Mouse (Mus musculus): Measurements from ENCODE around the gene Micall2. TPM values are rescaled to one million over a fixed set of nuclear protein-coding genes. Genes with fewer than 3 reads are reported as not detected.
"Not testable (repeated sequence)": the region's sequence is repeated elsewhere in the genome, so short reads cannot be mapped to it uniquely, and the experiment has no call there.

Gene Micall2
- polyA plus RNA-seq, 1 experiment from 2014 or later, result 3.4 TPM

GRCm38 (mm10) chr5:139695876-139696275, 40.3 kb downstream of the Micall2 start:
- DNase-seq (ENCODE audit: low spot score); H3K9ac ChIP-seq (ENCODE audit: low read length); ATAC-seq; H3K9me3 ChIP-seq (replicated peaks; ENCODE audit: control insufficient read depth, low read length); H3K4me3 ChIP-seq (ENCODE audit: low read depth, low read length); H3K36me3 ChIP-seq (ENCODE audit: control insufficient read depth, insufficient read depth, low read length); H3K27ac ChIP-seq (ENCODE audit: low read depth, low read length); H3K4me2 ChIP-seq (ENCODE audit: low read length); H3K4me1 ChIP-seq (ENCODE audit: control insufficient read depth, insufficient read depth, low read length): not testable (repeated sequence)
- peaks cover 16% of the 10 kb centered on the region for H3K27me3 ChIP-seq (replicated peaks; ENCODE audit: control insufficient read depth, insufficient read depth, low read length)
- 70% methylated on average over 3 of the region's 3 CpGs for WGBS

GRCm38 (mm10) chr5:139694989-139695571, 41.1 kb downstream of the Micall2 start:
- no peaks in the 10 kb centered on the region for H3K9me3 ChIP-seq (replicated peaks; ENCODE audit: control insufficient read depth, low read length)
- no peaks in the 10 kb centered on the region for H3K36me3 ChIP-seq (ENCODE audit: control insufficient read depth, insufficient read depth, low read length)
- 9% methylated on average over 6 of the region's 7 CpGs for WGBS
- peaks cover 16% of the 10 kb centered on the region for H3K27me3 ChIP-seq (replicated peaks; ENCODE audit: control insufficient read depth, insufficient read depth, low read length)
- peak overlapping the region; percentile 26; the same call in 1 of the 2 replicates for H3K4me2 ChIP-seq (ENCODE audit: low read length)
- H3K4me3 ChIP-seq (ENCODE audit: low read depth, low read length), result no peak overlapping the region
- no peak overlapping the region for H3K27ac ChIP-seq (ENCODE audit: low read depth, low read length)
- H3K4me1 ChIP-seq (ENCODE audit: control insufficient read depth, insufficient read depth, low read length), result peaks cover 8% of the 10 kb centered on the region
- ATAC-seq, result peak; percentile 64
- peak; percentile 86 for DNase-seq (ENCODE audit: low spot score)
- no peak overlapping the region for H3K9ac ChIP-seq (ENCODE audit: low read length)

DNA sequence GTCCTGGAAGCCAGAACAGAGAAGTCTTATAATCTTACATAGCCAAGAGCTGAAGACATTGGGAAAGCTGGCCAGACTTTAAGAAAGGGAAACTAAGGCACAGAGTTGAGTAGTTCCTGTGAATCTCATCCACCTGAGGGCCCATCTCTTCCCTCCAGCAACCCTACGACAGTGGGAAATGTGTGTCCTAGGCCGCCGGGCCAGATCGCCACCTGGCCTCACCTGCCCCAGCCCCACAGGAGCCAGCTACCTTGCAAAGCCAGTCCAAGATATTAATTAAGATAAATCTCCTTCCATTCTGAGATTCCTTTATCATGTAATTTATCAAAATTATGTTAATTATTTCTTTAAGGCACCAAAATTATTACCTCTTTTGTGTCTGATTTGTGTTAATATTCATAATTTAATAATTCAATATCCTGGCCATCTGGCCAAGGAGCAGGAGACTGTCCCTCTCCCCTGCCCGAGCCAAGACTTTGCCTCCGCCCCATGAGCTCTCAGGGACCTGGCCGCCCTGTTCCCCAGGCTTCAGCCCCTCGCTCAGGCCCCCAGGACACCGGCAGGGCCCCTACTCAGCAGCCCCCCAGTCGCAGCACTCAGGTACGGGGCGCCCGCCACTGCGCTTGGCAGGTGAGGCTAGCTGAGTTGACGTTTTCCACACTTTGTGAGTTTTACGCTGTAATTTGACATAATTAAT, 41.7 kb downstream of the Micall2 start:
- no peaks in the 10 kb centered on the region for H3K9me3 ChIP-seq (replicated peaks; ENCODE audit: control insufficient read depth, low read length)
- ATAC-seq (peak; percentile 74), DNase-seq (ENCODE audit: low spot score) (no peak)
- H3K27me3 ChIP-seq (replicated peaks; ENCODE audit: control insufficient read depth, insufficient read depth, low read length), result peaks cover 16% of the 10 kb centered on the region
- 39% methylated on average over 16 of the region's 16 CpGs for WGBS
- H3K9ac ChIP-seq (ENCODE audit: low read length), result no peak overlapping the region
- no peaks in the 10 kb centered on the region for H3K36me3 ChIP-seq (ENCODE audit: control insufficient read depth, insufficient read depth, low read length)
- H3K4me1 ChIP-seq (ENCODE audit: control insufficient read depth, insufficient read depth, low read length), result peaks cover 8% of the 10 kb centered on the region
- no peak overlapping the region for H3K4me3 ChIP-seq (ENCODE audit: low read depth, low read length)
- peak overlapping the region; percentile 26; the same call in 1 of the 2 replicates for H3K4me2 ChIP-seq (ENCODE audit: low read length)
- no peak overlapping the region for H3K27ac ChIP-seq (ENCODE audit: low read depth, low read length)

DNA sequence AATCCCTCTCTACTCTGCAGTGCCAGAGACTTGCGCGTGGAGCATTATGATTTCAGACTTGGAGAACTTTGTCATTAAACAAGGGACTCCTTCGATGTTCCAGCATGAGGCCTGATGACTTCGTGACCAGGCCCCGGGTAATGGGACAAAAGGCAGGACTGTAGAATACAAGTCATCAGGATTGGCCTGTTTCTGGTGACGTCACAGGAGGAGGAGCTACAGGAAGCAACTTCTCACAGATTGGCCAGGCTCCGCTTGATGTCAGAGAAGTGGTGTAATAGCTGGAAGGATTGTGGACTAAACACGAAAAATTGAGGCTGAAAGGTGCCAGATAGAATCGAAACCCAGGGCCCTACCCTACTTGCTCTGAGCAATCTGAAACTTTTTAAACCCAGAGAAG, 45.3 kb downstream of the Micall2 start:
- Histone ChIP-seq H3K9me3 (replicated peaks; ENCODE audit: control insufficient read depth, low read length) (no peaks in the 10 kb centered on the region), H3K27me3 (replicated peaks; ENCODE audit: control insufficient read depth, insufficient read depth, low read length) (peaks cover 36% of the 10 kb centered on the region), H3K4me3 (ENCODE audit: low read depth, low read length) (no peak overlapping the region), H3K27ac (ENCODE audit: low read depth, low read length) (no peak overlapping the region), H3K36me3 (ENCODE audit: control insufficient read depth, insufficient read depth, low read length) (no peaks in the 10 kb centered on the region), H3K4me1 (ENCODE audit: control insufficient read depth, insufficient read depth, low read length) (peaks cover 11% of the 10 kb centered on the region), H3K9ac (ENCODE audit: low read length) (no peak overlapping the region), H3K4me2 (ENCODE audit: low read length) (no peak overlapping the region)
- ATAC-seq, result no peak
- DNase-seq (ENCODE audit: low spot score), result no peak
- 80% methylated on average over 9 of the region's 9 CpGs for WGBS

- Histone ChIP-seq H3K4me1 (ENCODE audit: control insufficient read depth, insufficient read depth, low read length) (0 out of 2 replicates have a peak, but pooled peaks cover 3% of the 10 kb centered on the region), H3K9me3 (replicated peaks; ENCODE audit: control insufficient read depth, low read length) (no peaks in the 10 kb centered on the region), H3K4me2 (ENCODE audit: low read length) (no peak overlapping the region), H3K4me3 (ENCODE audit: low read depth, low read length) (no peak overlapping the region), H3K27me3 (replicated peaks; ENCODE audit: control insufficient read depth, insufficient read depth, low read length) (peaks cover 60% of the 10 kb centered on the region), H3K9ac (ENCODE audit: low read length) (no peak overlapping the region), H3K27ac (ENCODE audit: low read depth, low read length) (no peak overlapping the region), H3K36me3 (ENCODE audit: control insufficient read depth, insufficient read depth, low read length) (no peaks in the 10 kb centered on the region)
- ATAC-seq (0 out of 2 replicates have a peak, but pooled peaks have one; percentile 30), DNase-seq (ENCODE audit: low spot score) (peak; percentile 49)
- 69% methylated on average over 12 of the region's 12 CpGs for WGBS
These were observed 47.8 kb downstream of the Micall2 start for GRCm38 (mm10) chr5:139688356-139688755.

DNA sequence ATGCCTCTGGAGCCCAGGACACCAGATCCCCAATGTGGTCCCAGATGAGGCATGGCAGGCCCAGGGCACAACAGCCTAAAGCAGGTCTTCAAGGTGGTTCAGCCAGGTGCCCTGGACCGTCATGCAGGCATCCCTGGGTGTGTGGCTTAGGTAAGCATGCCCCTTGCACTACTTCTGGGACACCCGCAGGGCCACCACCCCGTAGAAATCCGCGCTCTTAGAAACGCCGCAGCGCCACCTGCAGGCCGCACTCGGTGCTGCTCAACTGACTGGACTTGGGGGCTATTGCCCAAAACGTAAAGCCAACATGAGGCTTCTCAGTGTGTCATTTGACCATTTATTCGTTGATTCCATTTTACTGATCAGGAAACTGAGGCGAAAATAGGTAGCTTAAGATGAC, 48.5 kb downstream of the Micall2 start:
- 7% methylated on average over 13 of the region's 13 CpGs for WGBS
- ATAC-seq, result no peak
- Histone ChIP-seq H3K4me3 (ENCODE audit: low read depth, low read length) (no peak overlapping the region), H3K9ac (ENCODE audit: low read length) (no peak overlapping the region), H3K4me1 (ENCODE audit: control insufficient read depth, insufficient read depth, low read length) (peaks cover 3% of the 10 kb centered on the region; the same call in 1 of the 2 replicates), H3K9me3 (replicated peaks; ENCODE audit: control insufficient read depth, low read length) (no peaks in the 10 kb centered on the region), H3K27me3 (replicated peaks; ENCODE audit: control insufficient read depth, insufficient read depth, low read length) (peaks cover 60% of the 10 kb centered on the region), H3K4me2 (ENCODE audit: low read length) (no peak overlapping the region), H3K27ac (ENCODE audit: low read depth, low read length) (no peak overlapping the region), H3K36me3 (ENCODE audit: control insufficient read depth, insufficient read depth, low read length) (no peaks in the 10 kb centered on the region)
- peak; percentile 33 for DNase-seq (ENCODE audit: low spot score)

DNA sequence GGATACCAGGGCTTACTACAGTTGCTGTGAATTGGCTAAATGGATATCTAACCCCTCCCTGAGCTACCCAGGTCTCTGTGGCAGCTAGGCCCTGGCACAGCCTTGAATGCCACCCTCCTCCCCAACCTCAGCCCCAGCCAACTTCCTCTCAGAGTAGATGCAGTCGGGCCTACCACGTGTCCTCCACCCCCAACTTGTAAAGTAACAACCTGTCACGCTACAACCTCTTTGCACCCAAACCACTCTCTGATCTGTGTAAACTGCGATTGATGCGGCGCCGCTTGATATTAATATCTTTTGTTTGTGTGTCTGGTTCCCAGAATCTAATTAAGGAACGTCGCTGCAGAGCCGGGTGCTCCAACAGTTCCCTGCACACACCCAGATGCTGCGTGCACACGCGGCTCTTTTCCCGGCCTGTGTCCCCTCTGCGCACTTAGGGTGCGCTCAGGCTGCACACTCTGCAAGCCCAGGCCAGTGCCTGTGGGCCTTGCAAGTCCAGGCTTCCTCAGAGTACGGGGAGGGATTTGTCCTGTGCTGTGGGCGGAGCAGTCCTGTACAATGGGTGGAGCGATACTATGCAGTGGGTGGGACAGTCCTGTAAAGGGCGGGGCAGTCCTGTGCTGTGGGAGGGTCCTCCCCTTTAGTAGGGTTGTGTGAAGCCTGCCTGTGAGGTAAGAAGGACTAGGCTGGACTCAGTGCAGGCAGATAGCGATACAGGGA, 49.4 kb downstream of the Micall2 start:
- H3K4me3 ChIP-seq (ENCODE audit: low read depth, low read length), result no peak overlapping the region
- no peaks in the 10 kb centered on the region for H3K36me3 ChIP-seq (ENCODE audit: control insufficient read depth, insufficient read depth, low read length)
- WGBS, result 18% methylated on average over 21 of the region's 21 CpGs
- peaks cover 7% of the 10 kb centered on the region for H3K4me1 ChIP-seq (ENCODE audit: control insufficient read depth, insufficient read depth, low read length)
- no peak overlapping the region for H3K9ac ChIP-seq (ENCODE audit: low read length)
- peaks cover 60% of the 10 kb centered on the region for H3K27me3 ChIP-seq (replicated peaks; ENCODE audit: control insufficient read depth, insufficient read depth, low read length)
- DNase-seq (ENCODE audit: low spot score), result peak; percentile 53
- H3K27ac ChIP-seq (ENCODE audit: low read depth, low read length), result no peak overlapping the region
- no peaks in the 10 kb centered on the region for H3K9me3 ChIP-seq (replicated peaks; ENCODE audit: control insufficient read depth, low read length)
- peak; percentile 43; the same call in 1 of the 2 replicates for ATAC-seq
- no peak overlapping the region for H3K4me2 ChIP-seq (ENCODE audit: low read length)

DNA sequence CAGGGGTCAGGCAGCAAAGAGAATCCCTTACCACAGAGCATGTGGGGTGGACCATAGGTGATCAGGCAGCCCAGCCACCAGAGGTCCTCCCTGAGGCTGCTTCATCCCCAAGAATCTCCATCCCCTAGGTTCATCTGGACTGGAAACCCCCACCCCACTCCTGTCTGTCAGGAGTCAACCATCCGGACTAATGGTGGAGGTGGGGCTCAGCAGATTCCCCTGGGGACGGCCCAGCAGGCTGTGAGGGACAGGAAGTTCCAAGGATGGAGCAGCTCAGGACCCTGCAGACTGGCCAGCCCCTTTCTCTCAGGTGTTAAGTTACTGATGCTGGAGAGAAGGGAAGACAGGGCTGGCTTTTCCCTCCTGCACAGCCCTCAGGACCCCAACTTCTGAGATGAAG, 52.9 kb downstream of the Micall2 start:
- Histone ChIP-seq H3K9me3 (replicated peaks; ENCODE audit: control insufficient read depth, low read length) (no peaks in the 10 kb centered on the region), H3K9ac (ENCODE audit: low read length) (no peak overlapping the region), H3K36me3 (ENCODE audit: control insufficient read depth, insufficient read depth, low read length) (no peaks in the 10 kb centered on the region), H3K4me2 (ENCODE audit: low read length) (no peak overlapping the region), H3K4me3 (ENCODE audit: low read depth, low read length) (no peak overlapping the region), H3K27ac (ENCODE audit: low read depth, low read length) (no peak overlapping the region), H3K4me1 (ENCODE audit: control insufficient read depth, insufficient read depth, low read length) (peaks cover 11% of the 10 kb centered on the region), H3K27me3 (replicated peaks; ENCODE audit: control insufficient read depth, insufficient read depth, low read length) (peaks cover 65% of the 10 kb centered on the region)
- no peak for DNase-seq (ENCODE audit: low spot score)
- WGBS, result 0% methylated on average over 2 of the region's 2 CpGs
- ATAC-seq, result no peak

All from forebrain, embryonic 14.5 days (tissue).